Mouse (Mus musculus) limb, embryonic 11.5 days (tissue): ENCODE results near the gene Cog3. TPM values are rescaled to one million over a fixed set of nuclear protein-coding genes. Genes with fewer than 3 reads are reported as not detected.

Experiments
- ATAC-seq: fragments of 200-750 bp; cut with Nextera tagmentation; 2 replicates; pipeline ENCODE4 v1.8.0; 2017; ENCODE audit warnings: low read depth; ENCODE audit not compliant: insufficient number of reproducible peaks, low FRiP score, low TSS enrichment
- DNase-seq: peaks from one replicate; pipeline ENCODE4 v3.0.0-alpha.2; 2015; ENCODE audit warnings: low spot score
- H3K27ac ChIP-seq: fragments of 300-500 bp; sonication (generic); replicated peaks from 2 replicates; pipeline ENCODE4 v1.5.1; 2014; ENCODE audit warnings: low read depth, mild to moderate bottlenecking, low read length
- H3K27me3 ChIP-seq: fragments of 300-500 bp; sonication (generic); 2 replicates; pipeline ENCODE4 v1.6.1; 2014; ENCODE audit warnings: mild to moderate bottlenecking, low read length, mixed read lengths; ENCODE audit not compliant: control insufficient read depth, insufficient read depth
- H3K36me3 ChIP-seq: fragments of 300-500 bp; sonication (generic); 2 replicates; pipeline ENCODE4 v1.6.1; 2014; ENCODE audit warnings: mild to moderate bottlenecking, low read length, moderate library complexity, mixed read lengths; ENCODE audit not compliant: control insufficient read depth, insufficient read depth
- H3K4me1 ChIP-seq: fragments of 300-500 bp; sonication (generic); 2 replicates; pipeline ENCODE4 v1.6.1; 2014; ENCODE audit warnings: low read length, mixed read lengths; ENCODE audit not compliant: control insufficient read depth, insufficient read depth
- H3K4me2 ChIP-seq: fragments of 300-500 bp; sonication (generic); 2 replicates; pipeline ENCODE4 v1.6.1; 2014; ENCODE audit warnings: low read depth, mild to moderate bottlenecking, moderate library complexity; ENCODE audit not compliant: severe bottlenecking
- H3K4me3 ChIP-seq: fragments of 300-500 bp; sonication (generic); 2 replicates; pipeline ENCODE4 v1.5.1; 2014; ENCODE audit warnings: low read depth, low read length
- H3K9ac ChIP-seq: fragments of 300-500 bp; sonication (generic); 2 replicates; pipeline ENCODE4 v1.6.1; 2014; ENCODE audit warnings: mild to moderate bottlenecking, low read length
- H3K9me3 ChIP-seq: fragments of 300-500 bp; sonication (generic); 2 replicates; pipeline ENCODE4 v1.6.1; 2016; ENCODE audit warnings: low read length; ENCODE audit not compliant: control insufficient read depth
- WGBS: fragments of 180-500 bp; shearing (Covaris S2); extraction: QIAGEN DNeasy Blood & Tissue Kit; methylation state at CpG from one replicate; pipeline ENCODE4 v1.1.7; 2014; 5-methylcytosine and 5-hydroxymethylcytosine counted together
- polyA plus RNA-seq: library from polyadenylated mRNA; unstranded; fragments of >200 nt; fragmentation: Nextera tagmentation; extraction: Ambion mirVana; gene quantifications from 2 replicates; pipeline ENCODE4 v1.2.1, GENCODE M21; 2014

Cog3 gene
- polyA plus RNA-seq = 25.0 and 27.9 TPM in 2 replicates

GRCm38 (mm10) chr14:75753991-75754817 lies at the start of gene Cog3:
Cog3 (minus strand) TSS chr14:75754517.
- ATAC-seq (peak; percentile 95), DNase-seq (peak; percentile 95)
- under 1% methylated on average over 78 of the region's 78 CpGs for WGBS
- peak within 1 kb of the TSS; percentile 79 for H3K4me2 ChIP-seq
- 0 out of 2 replicates have a peak, but pooled peaks cover 3% of the 10 kb centered on the region for H3K4me1 ChIP-seq
- H3K27me3 ChIP-seq = no peaks in the 10 kb centered on the region
- peak within 1 kb of the TSS; percentile 75 for H3K4me3 ChIP-seq
- peak within 1 kb of the TSS; percentile 77 for H3K9ac ChIP-seq
- H3K9me3 ChIP-seq = no peaks in the 10 kb centered on the region
- no peaks in the 10 kb centered on the region for H3K36me3 ChIP-seq
- H3K27ac ChIP-seq = peak within 1 kb of the TSS; percentile 72

DNA sequence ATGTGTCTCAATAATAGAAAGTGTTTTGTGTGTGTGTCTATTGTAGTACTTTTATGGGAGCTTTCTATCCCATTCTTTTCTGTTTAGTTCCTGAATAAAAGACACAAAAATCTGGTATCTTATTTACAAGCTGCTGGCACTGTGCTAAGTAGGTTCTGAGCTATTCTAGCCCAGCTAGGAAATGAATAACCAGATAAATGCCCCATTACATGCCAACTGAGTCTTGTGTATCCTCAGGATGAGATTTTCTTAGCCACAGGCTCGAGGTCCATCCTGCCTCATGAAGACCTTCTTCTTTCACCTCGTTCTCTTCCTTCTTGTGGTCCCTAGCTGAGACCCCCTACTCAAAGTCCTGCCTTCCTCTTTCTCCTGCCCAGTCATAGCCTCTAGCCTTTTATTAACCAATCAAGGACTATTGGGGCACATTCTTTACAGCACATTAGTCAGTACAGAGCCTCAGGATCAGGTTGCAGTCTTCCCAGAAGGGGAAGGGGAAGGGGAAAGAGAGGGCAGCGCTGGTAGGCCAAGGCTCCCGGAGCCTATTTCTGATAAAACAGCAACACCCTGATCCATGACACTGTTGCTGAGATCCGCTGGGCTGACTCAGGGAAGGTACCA lies 43.6 kb upstream of the Cog3 start:
- ATAC-seq = 0 out of 2 replicates have a peak, but pooled peaks have one; percentile 62
- H3K4me1 ChIP-seq = 0 out of 2 replicates have a peak, but pooled peaks cover 3% of the 10 kb centered on the region
- peak; percentile 40 for DNase-seq
- H3K4me3 ChIP-seq = no peak overlapping the region
- H3K27me3 ChIP-seq = no peaks in the 10 kb centered on the region
- H3K9me3 ChIP-seq = no peaks in the 10 kb centered on the region
- H3K36me3 ChIP-seq = no peaks in the 10 kb centered on the region
- H3K4me2 ChIP-seq = no peak overlapping the region
- H3K9ac ChIP-seq = no peak overlapping the region
- H3K27ac ChIP-seq = no peak overlapping the region
- 39% methylated on average over 5 of the region's 5 CpGs for WGBS

DNA sequence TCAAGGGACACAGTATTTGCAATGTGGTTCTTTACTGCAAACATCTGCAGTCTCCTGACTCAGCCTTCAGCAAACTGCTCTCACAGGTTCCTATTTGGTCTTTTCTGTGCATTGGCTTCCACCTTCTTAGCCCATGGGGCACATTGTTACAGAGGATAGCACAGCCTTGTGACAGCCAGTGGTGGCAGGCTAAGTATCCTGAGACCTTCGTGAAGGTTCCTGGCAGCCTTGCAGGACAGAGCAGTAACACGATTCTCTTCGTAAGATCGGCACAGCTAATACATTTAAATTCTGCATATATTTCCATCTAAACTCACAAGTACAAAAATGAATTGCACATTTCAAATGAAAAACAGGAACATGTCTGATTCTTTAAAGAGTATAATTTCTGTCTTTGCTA lies 41.6 kb upstream of the Cog3 start:
- ATAC-seq (no peak), DNase-seq (no peak)
- H3K9ac ChIP-seq = no peak overlapping the region
- WGBS = 88% methylated on average over 4 of the region's 4 CpGs
- H3K27ac ChIP-seq = no peak overlapping the region
- H3K4me3 ChIP-seq = no peak overlapping the region
- H3K4me1 ChIP-seq = 0 out of 2 replicates have a peak, but pooled peaks cover 3% of the 10 kb centered on the region
- H3K4me2 ChIP-seq = no peak overlapping the region
- no peaks in the 10 kb centered on the region for H3K27me3 ChIP-seq
- H3K36me3 ChIP-seq = no peaks in the 10 kb centered on the region
- no peaks in the 10 kb centered on the region for H3K9me3 ChIP-seq

DNA sequence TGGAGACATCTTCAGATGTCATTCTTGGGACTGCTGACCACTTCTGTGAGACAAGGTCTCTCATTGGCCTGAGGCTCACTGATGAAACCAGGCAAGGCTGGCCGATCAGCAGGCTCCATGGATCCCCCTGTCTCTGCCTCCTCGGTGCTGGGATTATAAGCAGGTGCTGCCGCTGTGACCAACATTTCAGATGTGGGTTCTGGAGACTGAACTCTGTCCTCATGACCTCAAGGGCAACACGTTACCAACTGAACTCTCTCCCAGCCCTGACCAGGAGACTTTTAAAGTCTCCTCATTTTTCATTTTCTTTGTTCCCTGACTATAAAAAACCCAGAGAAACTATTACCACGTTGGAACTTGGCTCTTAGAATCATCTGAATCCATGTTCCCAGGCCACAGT lies 40.4 kb upstream of the Cog3 start:
- WGBS = 77% methylated on average over 5 of the region's 5 CpGs
- Histone ChIP-seq H3K9me3 (no peaks in the 10 kb centered on the region), H3K36me3 (no peaks in the 10 kb centered on the region), H3K27me3 (no peaks in the 10 kb centered on the region), H3K4me1 (0 out of 2 replicates have a peak, but pooled peaks cover 3% of the 10 kb centered on the region), H3K9ac (no peak overlapping the region), H3K4me3 (no peak overlapping the region), H3K4me2 (no peak overlapping the region), H3K27ac (no peak overlapping the region)
- no peak for DNase-seq
- no peak for ATAC-seq

GRCm38 (mm10) chr14:75794324-75794723 lies 40.0 kb upstream of the Cog3 start:
- no peak overlapping the region for H3K4me3 ChIP-seq
- ATAC-seq = no peak

GRCm38 (mm10) chr14:75793110-75793509 lies 38.8 kb upstream of the Cog3 start:
- WGBS = 87% methylated on average over 4 of the region's 4 CpGs
- Histone ChIP-seq H3K9me3 (no peaks in the 10 kb centered on the region), H3K4me3 (no peak overlapping the region), H3K4me2 (no peak overlapping the region), H3K36me3 (no peaks in the 10 kb centered on the region), H3K27ac (no peak overlapping the region), H3K9ac (no peak overlapping the region), H3K4me1 (0 out of 2 replicates have a peak, but pooled peaks cover 1% of the 10 kb centered on the region), H3K27me3 (no peaks in the 10 kb centered on the region; the same call in 1 of the 2 replicates)
- DNase-seq = no peak
- ATAC-seq = no peak

More at GRCm38 (mm10) chr14:75794324-75794723, 40.0 kb upstream of the Cog3 start:
- Histone ChIP-seq H3K27ac (no peak overlapping the region), H3K4me1 (0 out of 2 replicates have a peak, but pooled peaks cover 3% of the 10 kb centered on the region), H3K9ac (no peak overlapping the region), H3K36me3 (no peaks in the 10 kb centered on the region), H3K9me3 (no peaks in the 10 kb centered on the region), H3K4me2 (no peak overlapping the region), H3K27me3 (no peaks in the 10 kb centered on the region)
- no peak for DNase-seq
- WGBS = 74% methylated on average over 6 of the region's 6 CpGs

- Histone ChIP-seq H3K9me3 (no peaks in the 10 kb centered on the region), H3K9ac (no peak overlapping the region), H3K4me2 (no peak overlapping the region), H3K36me3 (no peaks in the 10 kb centered on the region), H3K27ac (no peak overlapping the region), H3K4me3 (no peak overlapping the region), H3K4me1 (no peaks in the 10 kb centered on the region), H3K27me3 (no peaks in the 10 kb centered on the region; the same call in 1 of the 2 replicates)
- 95% methylated on average over 3 of the region's 3 CpGs for WGBS
- DNase-seq (no peak), ATAC-seq (no peak)
Measured at GRCm38 (mm10) chr14:75791372-75791771, 37.1 kb upstream of the Cog3 start.

- Histone ChIP-seq H3K9ac (no peak overlapping the region), H3K9me3 (no peaks in the 10 kb centered on the region), H3K4me1 (no peaks in the 10 kb centered on the region), H3K4me3 (no peak overlapping the region), H3K36me3 (no peaks in the 10 kb centered on the region), H3K27me3 (no peaks in the 10 kb centered on the region; the same call in 1 of the 2 replicates), H3K27ac (no peak overlapping the region), H3K4me2 (no peak overlapping the region)
- no peak for ATAC-seq
- DNase-seq = no peak
- 88% methylated on average over 3 of the region's 3 CpGs for WGBS
Measured at GRCm38 (mm10) chr14:75790411-75790996, 36.2 kb upstream of the Cog3 start.
